Mouse (Mus musculus) small intestine, adult 2 months (tissue): Measurements from ENCODE around the gene Olfm1.

ENCODE experiments used
- CTCF ChIP-seq: fragments of 200-500 bp; IDR thresholded peaks from 2 replicates; pipeline ENCODE4 v1.5.1; 2012; ENCODE audit warnings: low read depth, mild to moderate bottlenecking, control low read depth, inconsistent platforms, low read length, moderate library complexity, mixed read lengths; ENCODE audit not compliant: insufficient replicate concordance, insufficient read length; ENCODE audit errors: extremely low read depth
- POLR2A ChIP-seq: fragments of 200-500 bp; IDR thresholded peaks from 2 replicates; pipeline ENCODE4 v1.6.1; 2012; ENCODE audit warnings: low read depth, mild to moderate bottlenecking, control low read depth, inconsistent platforms, low read length, moderate library complexity

- TF ChIP-seq POLR2A: no peak
- no peak for TF ChIP-seq CTCF
Measured at GRCm38 (mm10) chr2:28256029-28256428, 63.2 kb downstream of the Olfm1 start.
